Mouse (Mus musculus) NIH3T3 (cell line): ENCODE results near the gene Tceal3.
"Not testable (repeated sequence)": the region's sequence is repeated elsewhere in the genome, so short reads cannot be mapped to it uniquely, and the experiment has no call there.

Source experiments
- DNase-seq: peaks from one replicate; pipeline ENCODE4 v3.0.0-alpha.2; 2012; ENCODE audit warnings: low read depth

Tceal3 gene

DNA sequence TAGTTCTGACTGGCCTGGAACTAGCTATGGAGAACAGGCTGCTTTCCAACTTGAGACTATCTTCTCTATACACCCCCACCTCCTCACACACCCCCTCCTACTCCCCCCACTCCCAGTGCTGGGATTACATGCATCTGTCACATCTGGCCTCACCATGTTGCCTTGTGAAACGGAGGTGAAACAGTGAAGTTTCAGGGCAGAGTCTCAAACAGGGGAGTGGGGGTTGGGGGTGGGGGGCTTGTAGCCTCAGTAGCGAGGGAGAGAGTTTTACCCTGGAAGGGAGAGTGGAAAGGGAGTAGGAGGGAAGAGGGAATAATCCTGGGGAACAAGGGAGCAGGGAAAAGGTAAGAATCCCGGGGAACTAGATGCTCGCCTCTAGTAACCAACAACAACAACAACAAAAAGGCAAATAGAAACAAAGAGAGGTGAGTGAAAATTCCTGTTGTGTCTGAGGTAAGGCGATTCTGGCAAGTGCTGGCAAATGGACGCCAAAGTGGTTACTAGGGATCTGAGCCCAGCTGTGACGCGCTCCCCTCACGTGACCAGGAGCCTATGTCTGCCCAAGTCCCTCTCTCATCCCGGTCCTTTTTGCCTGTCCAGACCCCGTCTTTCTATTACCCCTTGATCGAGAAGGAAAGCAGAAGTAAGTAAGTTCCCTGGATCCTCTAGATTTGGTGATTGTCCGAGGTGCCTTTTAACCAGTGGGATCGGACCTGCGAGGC is 117.0 kb downstream of the Tceal3 start, which contains the start of gene Tceal1:
Gene Tceal1 (plus strand): TSS at position 537 of the 722 bp plus-strand sequence.
- peak; percentile 83 for DNase-seq

- DNase-seq: peak; percentile 46
Measured at GRCm38 (mm10) chrX:136708168-136708681, 117.6 kb downstream of the Tceal3 start.

DNA sequence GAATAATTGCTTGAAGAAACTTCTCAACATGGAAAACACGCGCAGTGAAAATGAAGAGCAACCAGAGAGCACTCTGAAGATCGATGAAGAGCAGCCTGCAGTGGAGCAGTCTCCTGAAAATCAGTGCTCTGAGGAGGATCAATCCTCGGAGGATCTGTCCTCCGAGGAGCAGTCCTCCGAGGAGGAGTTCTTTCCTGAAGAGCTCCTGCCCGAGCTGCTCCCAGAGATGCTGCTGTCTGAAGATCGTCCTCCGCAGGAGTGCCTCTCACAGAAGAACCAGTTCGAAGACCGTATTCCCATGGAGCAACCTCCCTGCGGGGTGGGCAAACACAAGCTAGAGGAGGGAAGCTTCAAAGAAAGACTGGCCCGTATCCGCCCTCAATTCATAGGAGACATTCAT is 118.1 kb downstream of the Tceal3 start:
- DNase-seq: no peak

DNA sequence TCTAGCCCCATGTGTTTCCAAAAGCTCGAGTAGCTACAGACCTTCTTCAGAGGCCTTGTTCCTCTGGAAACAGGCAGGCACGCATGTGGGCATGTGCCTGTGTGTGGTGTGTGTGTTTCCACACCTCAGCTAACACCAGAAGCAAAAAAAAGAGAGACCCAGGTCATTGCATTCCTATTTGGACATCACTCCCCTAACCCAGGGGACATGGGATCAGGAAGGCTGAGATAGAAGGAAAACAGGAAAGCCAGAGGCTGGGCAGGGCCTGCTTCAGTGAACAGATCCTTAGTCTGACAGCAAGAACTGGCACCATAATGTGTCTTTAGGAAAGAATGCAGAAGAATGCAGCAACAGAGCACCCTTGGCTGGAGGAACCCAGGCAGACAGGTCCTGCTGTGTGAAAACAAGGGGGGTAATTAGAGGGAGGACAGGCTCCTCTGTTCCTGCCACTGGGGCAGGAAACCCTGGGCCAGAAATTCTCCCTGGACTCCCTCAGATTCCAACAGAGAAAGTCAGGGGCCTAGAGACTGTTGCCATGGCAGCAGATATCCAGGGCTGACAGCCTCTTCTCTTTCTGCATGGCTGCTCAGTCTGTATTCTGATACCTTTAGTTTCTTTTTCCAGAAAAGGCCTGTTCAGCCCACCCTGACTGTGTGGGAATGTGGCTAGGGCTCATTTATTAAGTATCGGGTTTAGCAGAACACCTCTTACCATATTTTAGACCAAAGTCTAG is 124.3 kb downstream of the Tceal3 start:
- not testable (repeated sequence) for DNase-seq
